Mouse (Mus musculus): ENCODE data around the gene Endou. TPM values are rescaled to one million over a fixed set of nuclear protein-coding genes. Genes with fewer than 3 reads are reported as not detected.
A peak's percentile ranks its signal among the peaks of the same experiment; 100 is the strongest.

Gene Endou
- polyA plus RNA-seq, 1 experiment from 2014 or later: 0.20 TPM

- Histone ChIP-seq H3K4me1 (ENCODE audit: control insufficient read depth, insufficient read depth, low read length) (peaks cover 38% of the 10 kb centered on the region), H3K4me3 (ENCODE audit: low read depth, low read length) (no peak overlapping the region), H3K27ac (ENCODE audit: low read length) (no peak overlapping the region), H3K36me3 (ENCODE audit: control insufficient read depth, insufficient read depth, low read length) (no peaks in the 10 kb centered on the region), H3K27me3 (ENCODE audit: control insufficient read depth, insufficient read depth, low read length) (no peaks in the 10 kb centered on the region), H3K4me2 (replicated peaks; ENCODE audit: low read depth, low read length) (no peak overlapping the region), H3K9ac (replicated peaks; ENCODE audit: low read depth, low read length) (no peak overlapping the region), H3K9me3 (ENCODE audit: control insufficient read depth, low read depth, low read length) (no peaks in the 10 kb centered on the region)
- ATAC-seq (ENCODE audit: insufficient number of reproducible peaks, insufficient read depth, low FRiP score, low read depth): no peak
- 84% methylated on average over 8 of the region's 8 CpGs for WGBS
Observed at GRCm38 (mm10) chr15:97770280-97770679, 39.1 kb upstream of the Endou start.

- Histone ChIP-seq H3K9ac (replicated peaks; ENCODE audit: low read depth, low read length) (peak overlapping the region; percentile 52; the same call in 1 of the 2 replicates), H3K4me2 (replicated peaks; ENCODE audit: low read depth, low read length) (peak overlapping the region; percentile 94), H3K36me3 (ENCODE audit: control insufficient read depth, insufficient read depth, low read length) (no peaks in the 10 kb centered on the region), H3K9me3 (ENCODE audit: control insufficient read depth, low read depth, low read length) (no peaks in the 10 kb centered on the region), H3K4me1 (ENCODE audit: control insufficient read depth, insufficient read depth, low read length) (peaks cover 30% of the 10 kb centered on the region), H3K27me3 (ENCODE audit: control insufficient read depth, insufficient read depth, low read length) (no peaks in the 10 kb centered on the region), H3K27ac (ENCODE audit: low read length) (peak overlapping the region; percentile 67), H3K4me3 (ENCODE audit: low read depth, low read length) (peak overlapping the region; percentile 45)
- under 1% methylated on average over 18 of the region's 18 CpGs for WGBS
- ATAC-seq (ENCODE audit: insufficient number of reproducible peaks, insufficient read depth, low FRiP score, low read depth): peak; percentile 21; the same call in 1 of the 2 replicates
Observed at GRCm38 (mm10) chr15:97768192-97768591, 37.1 kb upstream of the Endou start.

- Histone ChIP-seq H3K4me1 (ENCODE audit: control insufficient read depth, insufficient read depth, low read length) (peaks cover 24% of the 10 kb centered on the region), H3K9me3 (ENCODE audit: control insufficient read depth, low read depth, low read length) (no peaks in the 10 kb centered on the region), H3K4me3 (ENCODE audit: low read depth, low read length) (peak within 1 kb of the TSS; percentile 45), H3K4me2 (replicated peaks; ENCODE audit: low read depth, low read length) (peak within 1 kb of the TSS; percentile 94), H3K27ac (ENCODE audit: low read length) (peak within 1 kb of the TSS; percentile 67), H3K27me3 (ENCODE audit: control insufficient read depth, insufficient read depth, low read length) (no peaks in the 10 kb centered on the region), H3K36me3 (ENCODE audit: control insufficient read depth, insufficient read depth, low read length) (no peaks in the 10 kb centered on the region), H3K9ac (replicated peaks; ENCODE audit: low read depth, low read length) (peak within 1 kb of the TSS; percentile 52; the same call in 1 of the 2 replicates)
- ATAC-seq (ENCODE audit: insufficient number of reproducible peaks, insufficient read depth, low FRiP score, low read depth): peak; percentile 64
- 1% methylated on average over 44 of the region's 44 CpGs for WGBS
Observed at GRCm38 (mm10) chr15:97767280-97768186, 36.4 kb upstream of the Endou start, which contains the start of gene Rapgef3. Rapgef3 (minus strand) TSS chr15:97767972.

GRCm38 (mm10) chr15:97766594-97767279, 35.6 kb upstream of the Endou start:
- Histone ChIP-seq H3K4me1 (ENCODE audit: control insufficient read depth, insufficient read depth, low read length) (peaks cover 24% of the 10 kb centered on the region), H3K27ac (ENCODE audit: low read length) (peak overlapping the region; percentile 16; the same call in 1 of the 2 replicates), H3K4me2 (replicated peaks; ENCODE audit: low read depth, low read length) (peak overlapping the region; percentile 94), H3K27me3 (ENCODE audit: control insufficient read depth, insufficient read depth, low read length) (no peaks in the 10 kb centered on the region), H3K36me3 (ENCODE audit: control insufficient read depth, insufficient read depth, low read length) (no peaks in the 10 kb centered on the region), H3K9ac (replicated peaks; ENCODE audit: low read depth, low read length) (peak overlapping the region; percentile 52; the same call in 1 of the 2 replicates), H3K4me3 (ENCODE audit: low read depth, low read length) (peak overlapping the region; percentile 45), H3K9me3 (ENCODE audit: control insufficient read depth, low read depth, low read length) (no peaks in the 10 kb centered on the region)
- no peak for ATAC-seq (ENCODE audit: insufficient number of reproducible peaks, insufficient read depth, low FRiP score, low read depth)
- 8% methylated on average over 23 of the region's 23 CpGs for WGBS

GRCm38 (mm10) chr15:97766194-97766593, 35.1 kb upstream of the Endou start:
- Histone ChIP-seq H3K27ac (ENCODE audit: low read length) (no peak overlapping the region), H3K4me1 (ENCODE audit: control insufficient read depth, insufficient read depth, low read length) (peaks cover 24% of the 10 kb centered on the region), H3K4me3 (ENCODE audit: low read depth, low read length) (peak overlapping the region; percentile 45; the same call in 1 of the 2 replicates), H3K36me3 (ENCODE audit: control insufficient read depth, insufficient read depth, low read length) (no peaks in the 10 kb centered on the region), H3K9me3 (ENCODE audit: control insufficient read depth, low read depth, low read length) (no peaks in the 10 kb centered on the region), H3K27me3 (ENCODE audit: control insufficient read depth, insufficient read depth, low read length) (no peaks in the 10 kb centered on the region), H3K9ac (replicated peaks; ENCODE audit: low read depth, low read length) (no peak overlapping the region), H3K4me2 (replicated peaks; ENCODE audit: low read depth, low read length) (peak overlapping the region; percentile 29; the same call in 1 of the 2 replicates)
- 27% methylated on average over 8 of the region's 8 CpGs for WGBS
- ATAC-seq (ENCODE audit: insufficient number of reproducible peaks, insufficient read depth, low FRiP score, low read depth): no peak

GRCm38 (mm10) chr15:97765090-97765794, 34.1 kb upstream of the Endou start:
- H3K36me3 ChIP-seq (ENCODE audit: control insufficient read depth, insufficient read depth, low read length): 0 out of 2 replicates have a peak, but pooled peaks cover 3% of the 10 kb centered on the region
- H3K9ac ChIP-seq (replicated peaks; ENCODE audit: low read depth, low read length): no peak overlapping the region

GRCm38 (mm10) chr15:97764532-97764931, 33.4 kb upstream of the Endou start:
- H3K4me3 ChIP-seq (ENCODE audit: low read depth, low read length): no peak overlapping the region
- no peak overlapping the region for H3K27ac ChIP-seq (ENCODE audit: low read length)
- no peak for ATAC-seq (ENCODE audit: insufficient number of reproducible peaks, insufficient read depth, low FRiP score, low read depth)
- H3K27me3 ChIP-seq (ENCODE audit: control insufficient read depth, insufficient read depth, low read length): no peaks in the 10 kb centered on the region
- H3K36me3 ChIP-seq (ENCODE audit: control insufficient read depth, insufficient read depth, low read length): 0 out of 2 replicates have a peak, but pooled peaks cover 4% of the 10 kb centered on the region
- H3K9me3 ChIP-seq (ENCODE audit: control insufficient read depth, low read depth, low read length): no peaks in the 10 kb centered on the region
- peaks cover 24% of the 10 kb centered on the region for H3K4me1 ChIP-seq (ENCODE audit: control insufficient read depth, insufficient read depth, low read length)
- 60% methylated on average over 2 of the region's 2 CpGs for WGBS
- no peak overlapping the region for H3K4me2 ChIP-seq (replicated peaks; ENCODE audit: low read depth, low read length)
- no peak overlapping the region for H3K9ac ChIP-seq (replicated peaks; ENCODE audit: low read depth, low read length)

More at GRCm38 (mm10) chr15:97765090-97765794, 34.1 kb upstream of the Endou start:
- no peaks in the 10 kb centered on the region for H3K9me3 ChIP-seq (ENCODE audit: control insufficient read depth, low read depth, low read length)
- WGBS: 41% methylated on average over 13 of the region's 13 CpGs
- H3K27me3 ChIP-seq (ENCODE audit: control insufficient read depth, insufficient read depth, low read length): no peaks in the 10 kb centered on the region
- no peak for ATAC-seq (ENCODE audit: insufficient number of reproducible peaks, insufficient read depth, low FRiP score, low read depth)
- H3K4me2 ChIP-seq (replicated peaks; ENCODE audit: low read depth, low read length): no peak overlapping the region
- H3K4me1 ChIP-seq (ENCODE audit: control insufficient read depth, insufficient read depth, low read length): peaks cover 24% of the 10 kb centered on the region
- H3K4me3 ChIP-seq (ENCODE audit: low read depth, low read length): no peak overlapping the region
- no peak overlapping the region for H3K27ac ChIP-seq (ENCODE audit: low read length)
